Mouse (Mus musculus): ENCODE measurements at regions not wholly inside any gene's neighbourhood (a gene's known extent, or its start where the extent isn't known, plus 50 kb on each side); places are given as distances from the start of the nearest gene placed in this dataset.

DNA sequence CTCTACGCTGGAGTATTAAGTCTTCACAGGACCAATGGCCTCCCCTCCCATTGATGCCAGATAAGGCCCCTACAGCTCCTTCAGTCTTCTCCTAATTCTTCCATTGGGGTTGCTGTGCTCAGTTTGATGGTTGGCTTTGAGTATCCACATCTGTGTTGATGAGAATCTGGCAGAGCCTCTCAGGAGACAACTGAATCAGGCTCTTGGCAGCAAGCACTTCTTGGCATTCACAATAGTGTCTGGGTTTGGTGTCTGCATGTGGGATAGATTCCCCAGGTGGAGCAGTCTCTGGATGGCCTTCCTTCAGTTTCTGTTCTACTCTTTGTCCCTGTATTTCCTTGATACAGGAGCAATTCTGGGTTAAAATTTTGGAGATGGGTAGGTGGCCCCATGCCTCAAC is 2734.6 kb upstream of the Lrrc6 start:
- Histone ChIP-seq H3K27me3 (ENCODE audit: low read depth, poor library complexity, severe bottlenecking) (no peaks in the 10 kb centered on the region), H3K36me3 (no peaks in the 10 kb centered on the region), H3K4me1 (no peaks in the 10 kb centered on the region), H3K9me3 (replicated peaks) (no peaks in the 10 kb centered on the region), H3K27ac (no peak overlapping the region), H3K4me3 (no peak overlapping the region)
- 96% methylated on average over 1 of the region's 1 CpGs for WGBS
- DNase-seq (ENCODE audit: low spot score), result no peak

- 81% methylated on average over 6 of the region's 6 CpGs for WGBS
- Histone ChIP-seq H3K27ac (no peak overlapping the region), H3K9me3 (replicated peaks) (no peaks in the 10 kb centered on the region), H3K36me3 (no peaks in the 10 kb centered on the region), H3K4me1 (no peaks in the 10 kb centered on the region), H3K27me3 (ENCODE audit: low read depth, poor library complexity, severe bottlenecking) (no peaks in the 10 kb centered on the region), H3K4me3 (no peak overlapping the region)
- no peak for DNase-seq (ENCODE audit: low spot score)
Measured at GRCm38 (mm10) chr15:69224619-69225587, 2724.2 kb upstream of the Lrrc6 start.

DNA sequence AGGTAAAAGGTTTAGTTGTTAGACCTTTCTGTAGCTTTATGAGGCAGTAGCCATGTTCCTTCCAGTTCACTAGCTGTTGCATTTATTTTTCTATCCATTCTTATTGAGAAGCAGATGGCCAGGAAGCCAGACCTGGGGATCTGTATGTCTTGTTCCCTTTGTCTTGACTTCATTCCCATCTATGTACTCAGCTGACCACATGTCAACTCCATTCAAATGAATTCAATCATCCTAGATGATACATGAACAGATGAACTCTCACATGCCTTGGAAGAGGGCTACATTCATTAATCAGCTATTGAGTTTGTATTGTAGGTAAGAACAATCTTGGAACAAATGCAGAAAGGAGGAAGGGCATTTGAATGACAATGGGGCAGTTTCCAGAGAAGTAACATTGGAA is 2722.7 kb upstream of the Lrrc6 start:
- no peaks in the 10 kb centered on the region for H3K27me3 ChIP-seq (ENCODE audit: low read depth, poor library complexity, severe bottlenecking)
- no peaks in the 10 kb centered on the region for H3K9me3 ChIP-seq (replicated peaks)
- H3K27ac ChIP-seq, result no peak overlapping the region
- no peaks in the 10 kb centered on the region for H3K36me3 ChIP-seq
- H3K4me3 ChIP-seq, result no peak overlapping the region
- H3K4me1 ChIP-seq, result no peaks in the 10 kb centered on the region
- no peak for DNase-seq (ENCODE audit: low spot score)

GRCm38 (mm10) chr15:69222391-69222790 is 2721.7 kb upstream of the Lrrc6 start:
- Histone ChIP-seq H3K27ac (no peak overlapping the region), H3K4me1 (no peaks in the 10 kb centered on the region), H3K36me3 (no peaks in the 10 kb centered on the region), H3K27me3 (ENCODE audit: low read depth, poor library complexity, severe bottlenecking) (no peaks in the 10 kb centered on the region), H3K4me3 (no peak overlapping the region), H3K9me3 (replicated peaks) (no peaks in the 10 kb centered on the region)
- DNase-seq (ENCODE audit: low spot score), result no peak
- 85% methylated on average over 1 of the region's 1 CpGs for WGBS
